Mouse (Mus musculus) midbrain, embryonic 10.5 days (tissue): Measurements from ENCODE around the gene Strbp. TPM values are rescaled to one million over a fixed set of nuclear protein-coding genes. Genes with fewer than 3 reads are reported as not detected.
"Not testable (repeated sequence)": the region's sequence is repeated elsewhere in the genome, so short reads cannot be mapped to it uniquely, and the experiment has no call there.

Experiments used
- DNase-seq: peaks from one replicate; pipeline ENCODE4 v3.0.0-alpha.2; 2017; ENCODE audit warnings: low spot score
- H3K27ac ChIP-seq: fragments of 300-500 bp; sonication (generic); replicated peaks from 2 replicates; pipeline ENCODE4 v1.5.1; 2016; ENCODE audit warnings: mild to moderate bottlenecking
- H3K27me3 ChIP-seq: fragments of 300-500 bp; sonication (generic); 2 replicates; pipeline ENCODE4 v1.6.1; 2016; ENCODE audit warnings: low read depth, mild to moderate bottlenecking; ENCODE audit not compliant: poor library complexity, severe bottlenecking
- H3K36me3 ChIP-seq: fragments of 300-500 bp; sonication (generic); 2 replicates; pipeline ENCODE4 v1.6.1; 2016; ENCODE audit warnings: mild to moderate bottlenecking, moderate library complexity
- H3K4me1 ChIP-seq: fragments of 300-500 bp; sonication (generic); 2 replicates; pipeline ENCODE4 v1.6.1; 2016
- H3K4me3 ChIP-seq: fragments of 300-500 bp; sonication (generic); 2 replicates; pipeline ENCODE4 v1.5.1; 2016; ENCODE audit warnings: mild to moderate bottlenecking, moderate library complexity
- H3K9me3 ChIP-seq: fragments of 300-500 bp; sonication (generic); replicated peaks from 2 replicates; pipeline ENCODE4 v1.6.1; 2016; ENCODE audit warnings: mild to moderate bottlenecking
- WGBS: fragments of 180-500 bp; shearing (Covaris S2); methylation state at CpG from one replicate; pipeline ENCODE4 v1.1.7; 2016; 5-methylcytosine and 5-hydroxymethylcytosine counted together
- polyA plus RNA-seq: library from polyadenylated mRNA; unstranded; fragments of >200 nt; fragmentation: Nextera tagmentation; extraction: Ambion mirVana; gene quantifications from 2 replicates; pipeline ENCODE4 v1.2.1, GENCODE M21; 2016

Gene Strbp
- polyA plus RNA-seq, 1 experiment from 2014 or later: 61.6 TPM

GRCm38 (mm10) chr2:37556366-37556765 is 147.3 kb downstream of the Strbp start:
- H3K27ac ChIP-seq: no peak overlapping the region
- no peaks in the 10 kb centered on the region for H3K4me1 ChIP-seq
- H3K9me3 ChIP-seq: no peaks in the 10 kb centered on the region; the same call in 1 of the 2 replicates
- WGBS: 87% methylated on average over 2 of the region's 2 CpGs
- no peak overlapping the region for H3K4me3 ChIP-seq
- H3K27me3 ChIP-seq: no peaks in the 10 kb centered on the region
- DNase-seq: no peak
- H3K36me3 ChIP-seq: peaks cover 98% of the 10 kb centered on the region

GRCm38 (mm10) chr2:37549346-37550012 is 154.2 kb downstream of the Strbp start:
- no peak overlapping the region for H3K4me3 ChIP-seq
- H3K27me3 ChIP-seq: no peaks in the 10 kb centered on the region
- H3K9me3 ChIP-seq: no peaks in the 10 kb centered on the region; the same call in 1 of the 2 replicates
- H3K36me3 ChIP-seq: peaks cover 95% of the 10 kb centered on the region
- WGBS: 93% methylated on average over 1 of the region's 1 CpGs
- DNase-seq: no peak
- no peak overlapping the region for H3K27ac ChIP-seq
- H3K4me1 ChIP-seq: no peaks in the 10 kb centered on the region

GRCm38 (mm10) chr2:37531639-37532038 is 172.0 kb downstream of the Strbp start:
- Histone ChIP-seq H3K4me3 (no peak overlapping the region), H3K9me3 (no peaks in the 10 kb centered on the region), H3K4me1 (no peaks in the 10 kb centered on the region), H3K27me3 (no peaks in the 10 kb centered on the region), H3K36me3 (peaks cover 41% of the 10 kb centered on the region), H3K27ac (no peak overlapping the region)
- no peak for DNase-seq
- 83% methylated on average over 3 of the region's 3 CpGs for WGBS

- no peaks in the 10 kb centered on the region for H3K4me1 ChIP-seq
- no peaks in the 10 kb centered on the region for H3K27me3 ChIP-seq
- no peaks in the 10 kb centered on the region for H3K9me3 ChIP-seq
- H3K36me3 ChIP-seq: peaks cover 34% of the 10 kb centered on the region
- H3K4me3 ChIP-seq: no peak overlapping the region
- H3K27ac ChIP-seq: no peak overlapping the region
- 92% methylated on average over 1 of the region's 1 CpGs for WGBS
- no peak for DNase-seq
Measured at GRCm38 (mm10) chr2:37530766-37531165, 172.9 kb downstream of the Strbp start.

- H3K4me1 ChIP-seq: no peaks in the 10 kb centered on the region
- no peak overlapping the region for H3K27ac ChIP-seq
- H3K9me3 ChIP-seq: no peaks in the 10 kb centered on the region
- 98% methylated on average over 2 of the region's 2 CpGs for WGBS
- H3K4me3 ChIP-seq: no peak overlapping the region
- no peaks in the 10 kb centered on the region for H3K27me3 ChIP-seq
- peaks cover 20% of the 10 kb centered on the region for H3K36me3 ChIP-seq
- DNase-seq: no peak
Measured at GRCm38 (mm10) chr2:37529397-37529796, 174.3 kb downstream of the Strbp start.

- H3K9me3 ChIP-seq: no peaks in the 10 kb centered on the region
- DNase-seq: no peak
Measured at GRCm38 (mm10) chr2:37527587-37527986, 176.1 kb downstream of the Strbp start.

GRCm38 (mm10) chr2:37519286-37519640 is 184.4 kb downstream of the Strbp start:
- Histone ChIP-seq H3K27ac (no peak overlapping the region), H3K4me1 (peaks cover 19% of the 10 kb centered on the region), H3K9me3 (no peaks in the 10 kb centered on the region), H3K4me3 (no peak overlapping the region), H3K36me3 (peaks cover 21% of the 10 kb centered on the region), H3K27me3 (no peaks in the 10 kb centered on the region)
- 85% methylated on average over 1 of the region's 1 CpGs for WGBS
- DNase-seq: no peak

More at GRCm38 (mm10) chr2:37527587-37527986, 176.1 kb downstream of the Strbp start:
- no peak overlapping the region for H3K4me3 ChIP-seq
- no peaks in the 10 kb centered on the region for H3K4me1 ChIP-seq
- H3K27me3 ChIP-seq: no peaks in the 10 kb centered on the region
- H3K27ac ChIP-seq: no peak overlapping the region
- H3K36me3 ChIP-seq: peaks cover 4% of the 10 kb centered on the region; the same call in 1 of the 2 replicates

- no peak overlapping the region for H3K4me3 ChIP-seq
- H3K27ac ChIP-seq: no peak overlapping the region
- 95% methylated on average over 4 of the region's 4 CpGs for WGBS
- peaks cover 21% of the 10 kb centered on the region for H3K36me3 ChIP-seq
- H3K9me3 ChIP-seq: no peaks in the 10 kb centered on the region
- H3K4me1 ChIP-seq: peaks cover 19% of the 10 kb centered on the region
- no peaks in the 10 kb centered on the region for H3K27me3 ChIP-seq
- no peak for DNase-seq
Measured at GRCm38 (mm10) chr2:37518561-37519285, 184.9 kb downstream of the Strbp start.

GRCm38 (mm10) chr2:37516922-37517462 is 186.7 kb downstream of the Strbp start:
- peaks cover 34% of the 10 kb centered on the region for H3K36me3 ChIP-seq
- H3K27ac ChIP-seq: peak overlapping the region; percentile 71; the same call in 1 of the 2 replicates
- WGBS: 46% methylated on average over 4 of the region's 4 CpGs
- H3K4me3 ChIP-seq: no peak overlapping the region
- DNase-seq: peak; percentile 17
- peaks cover 19% of the 10 kb centered on the region for H3K4me1 ChIP-seq
- no peaks in the 10 kb centered on the region for H3K27me3 ChIP-seq
- no peaks in the 10 kb centered on the region for H3K9me3 ChIP-seq

- H3K4me3 ChIP-seq: peak within 1 kb of the TSS; percentile 30; the same call in 1 of the 2 replicates
- H3K9me3 ChIP-seq: no peaks in the 10 kb centered on the region
- DNase-seq: peak; percentile 33
- H3K36me3 ChIP-seq: peaks cover 42% of the 10 kb centered on the region
- peaks cover 19% of the 10 kb centered on the region for H3K4me1 ChIP-seq
- WGBS: 26% methylated on average over 11 of the region's 11 CpGs
- peak within 1 kb of the TSS; percentile 71 for H3K27ac ChIP-seq
- H3K27me3 ChIP-seq: no peaks in the 10 kb centered on the region
Measured at GRCm38 (mm10) chr2:37516030-37516710, 187.5 kb downstream of the Strbp start, which contains the start of gene Gpr21. Gene Gpr21, plus strand, starts transcription at chr2:37516332.

GRCm38 (mm10) chr2:37511134-37511901 is 192.3 kb downstream of the Strbp start:
- peaks cover 53% of the 10 kb centered on the region for H3K36me3 ChIP-seq
- H3K9me3 ChIP-seq: no peaks in the 10 kb centered on the region
- H3K27me3 ChIP-seq: no peaks in the 10 kb centered on the region
- no peak overlapping the region for H3K4me3 ChIP-seq
- peaks cover 9% of the 10 kb centered on the region for H3K4me1 ChIP-seq
- 93% methylated on average over 4 of the region's 4 CpGs for WGBS
- no peak overlapping the region for H3K27ac ChIP-seq
- no peak for DNase-seq

- H3K27me3 ChIP-seq, H3K9me3 ChIP-seq, H3K4me3 ChIP-seq, DNase-seq, H3K27ac ChIP-seq, H3K4me1 ChIP-seq: not testable (repeated sequence)
- 94% methylated on average over 2 of the region's 2 CpGs for WGBS
- H3K36me3 ChIP-seq: peaks cover 64% of the 10 kb centered on the region
Measured at GRCm38 (mm10) chr2:37505856-37506255, 197.8 kb downstream of the Strbp start.
